Mouse (Mus musculus): ENCODE results near the gene Fbxw10. TPM values are rescaled to one million over a fixed set of nuclear protein-coding genes. Genes with fewer than 3 reads are reported as not detected.

Fbxw10 gene
- polyA plus RNA-seq, 1 experiment from 2014 or later: 0.43 TPM

DNA sequence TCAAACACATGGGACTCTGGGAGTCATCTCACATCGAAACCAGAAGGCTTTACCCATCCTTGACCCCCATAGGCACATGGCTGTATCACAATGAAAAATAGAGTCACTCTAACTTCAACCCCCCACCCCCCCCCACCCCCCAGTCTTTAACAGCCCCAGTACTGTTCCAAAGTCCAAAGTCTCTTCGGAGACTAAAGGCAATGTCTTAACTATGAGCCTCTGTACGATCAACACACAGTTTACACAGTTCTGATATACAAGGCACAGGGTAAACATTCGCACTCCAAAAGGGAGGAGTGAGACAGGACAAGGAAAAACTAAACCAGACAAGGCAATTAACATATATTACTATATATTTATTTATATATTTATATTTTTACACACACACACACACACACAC is 19.7 kb upstream of the Fbxw10 start:
- Histone ChIP-seq H3K9ac (ENCODE audit: low read depth, low read length) (no peak overlapping the region), H3K9me3 (ENCODE audit: control insufficient read depth, low read length) (no peaks in the 10 kb centered on the region), H3K4me1 (ENCODE audit: control insufficient read depth, insufficient read depth, low read length) (peaks cover 16% of the 10 kb centered on the region; the same call in 1 of the 2 replicates), H3K4me3 (ENCODE audit: low read length) (no peak overlapping the region), H3K27ac (ENCODE audit: low read length) (no peak overlapping the region), H3K36me3 (ENCODE audit: control insufficient read depth, insufficient read depth, low read length) (no peaks in the 10 kb centered on the region; the same call in 1 of the 2 replicates), H3K4me2 (ENCODE audit: low read depth, low read length) (no peak overlapping the region), H3K27me3 (replicated peaks; ENCODE audit: control insufficient read depth, insufficient read depth, low read length) (no peaks in the 10 kb centered on the region)
- ATAC-seq: peak; percentile 79
- WGBS: 60% methylated on average over 4 of the region's 4 CpGs

DNA sequence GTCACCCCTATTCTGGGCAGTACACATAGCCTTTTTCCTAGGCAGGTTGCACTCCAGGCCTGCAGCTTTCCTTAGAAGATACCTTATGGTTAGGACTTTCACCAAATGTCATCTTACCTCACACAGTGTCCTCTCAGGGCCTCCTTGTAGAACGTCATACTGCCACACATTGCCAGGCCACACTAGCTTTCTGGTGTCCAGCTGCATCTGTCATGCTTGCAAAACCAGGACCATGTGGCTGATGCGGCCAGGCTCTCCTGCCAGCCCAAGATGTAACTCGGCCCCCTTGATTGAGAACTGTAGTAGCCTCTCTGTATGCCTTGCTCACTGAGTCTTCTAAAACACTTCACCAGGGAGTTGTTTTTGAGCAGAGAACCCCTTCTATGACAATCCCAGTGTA is 19.0 kb upstream of the Fbxw10 start:
- H3K36me3 ChIP-seq (ENCODE audit: control insufficient read depth, insufficient read depth, low read length): no peaks in the 10 kb centered on the region; the same call in 1 of the 2 replicates
- H3K27me3 ChIP-seq (replicated peaks; ENCODE audit: control insufficient read depth, insufficient read depth, low read length): no peaks in the 10 kb centered on the region
- WGBS: 88% methylated on average over 3 of the region's 3 CpGs
- peaks cover 16% of the 10 kb centered on the region; the same call in 1 of the 2 replicates for H3K4me1 ChIP-seq (ENCODE audit: control insufficient read depth, insufficient read depth, low read length)
- no peak overlapping the region for H3K4me2 ChIP-seq (ENCODE audit: low read depth, low read length)
- H3K27ac ChIP-seq (ENCODE audit: low read length): no peak overlapping the region
- no peaks in the 10 kb centered on the region for H3K9me3 ChIP-seq (ENCODE audit: control insufficient read depth, low read length)
- H3K4me3 ChIP-seq (ENCODE audit: low read length): no peak overlapping the region
- no peak overlapping the region for H3K9ac ChIP-seq (ENCODE audit: low read depth, low read length)
- no peak for ATAC-seq

DNA sequence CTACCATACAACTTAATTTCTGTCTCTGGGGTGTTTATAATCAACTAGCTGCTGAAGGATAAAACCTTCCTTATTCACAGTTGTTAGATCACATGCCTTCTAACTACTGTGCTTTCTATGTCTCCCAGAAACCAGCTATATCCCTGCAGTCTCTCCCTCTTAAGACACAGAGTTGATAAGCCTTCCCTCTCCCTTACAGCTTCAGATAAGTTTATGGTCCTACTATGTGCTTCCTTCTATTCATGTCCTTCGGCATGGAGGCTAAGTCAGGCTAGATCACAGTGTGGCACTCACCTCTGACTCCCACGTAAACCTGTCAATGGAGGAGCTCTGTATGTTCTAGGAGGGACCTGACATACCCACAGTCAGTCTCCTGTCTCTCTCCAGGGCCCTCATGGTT is 16.5 kb upstream of the Fbxw10 start:
- Histone ChIP-seq H3K4me2 (ENCODE audit: low read depth, low read length) (no peak overlapping the region), H3K27ac (ENCODE audit: low read length) (no peak overlapping the region), H3K9me3 (ENCODE audit: control insufficient read depth, low read length) (no peaks in the 10 kb centered on the region), H3K36me3 (ENCODE audit: control insufficient read depth, insufficient read depth, low read length) (no peaks in the 10 kb centered on the region; the same call in 1 of the 2 replicates), H3K27me3 (replicated peaks; ENCODE audit: control insufficient read depth, insufficient read depth, low read length) (no peaks in the 10 kb centered on the region), H3K9ac (ENCODE audit: low read depth, low read length) (no peak overlapping the region), H3K4me3 (ENCODE audit: low read length) (no peak overlapping the region), H3K4me1 (ENCODE audit: control insufficient read depth, insufficient read depth, low read length) (peaks cover 10% of the 10 kb centered on the region; the same call in 1 of the 2 replicates)
- 85% methylated on average over 2 of the region's 2 CpGs for WGBS
- no peak for ATAC-seq

DNA sequence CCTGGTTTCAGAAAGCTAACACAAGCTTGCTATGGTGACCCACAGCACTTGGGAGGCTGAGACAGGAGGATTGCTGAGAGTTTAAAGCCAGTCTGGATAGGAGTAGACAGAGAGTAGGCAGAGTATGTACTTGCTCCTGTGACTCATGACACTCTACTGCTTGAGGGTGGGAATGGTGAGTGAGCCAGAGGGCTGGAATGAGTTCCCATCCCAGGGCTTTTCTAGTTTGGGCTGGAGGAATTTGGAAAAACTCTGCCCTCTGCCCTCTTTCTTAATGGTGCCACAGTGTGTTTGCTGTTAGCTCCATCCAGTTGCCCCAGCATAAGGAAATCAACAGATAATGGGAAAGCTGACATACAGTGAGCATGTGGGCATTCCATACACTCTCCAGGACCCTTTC is 15.0 kb upstream of the Fbxw10 start:
- no peak overlapping the region for H3K4me2 ChIP-seq (ENCODE audit: low read depth, low read length)
- no peak for ATAC-seq
- no peaks in the 10 kb centered on the region for H3K27me3 ChIP-seq (replicated peaks; ENCODE audit: control insufficient read depth, insufficient read depth, low read length)
- no peaks in the 10 kb centered on the region; the same call in 1 of the 2 replicates for H3K36me3 ChIP-seq (ENCODE audit: control insufficient read depth, insufficient read depth, low read length)
- no peak overlapping the region for H3K9ac ChIP-seq (ENCODE audit: low read depth, low read length)
- H3K4me3 ChIP-seq (ENCODE audit: low read length): no peak overlapping the region
- H3K9me3 ChIP-seq (ENCODE audit: control insufficient read depth, low read length): no peaks in the 10 kb centered on the region
- H3K27ac ChIP-seq (ENCODE audit: low read length): no peak overlapping the region
- H3K4me1 ChIP-seq (ENCODE audit: control insufficient read depth, insufficient read depth, low read length): 0 out of 2 replicates have a peak, but pooled peaks cover under 1% of the 10 kb centered on the region

DNA sequence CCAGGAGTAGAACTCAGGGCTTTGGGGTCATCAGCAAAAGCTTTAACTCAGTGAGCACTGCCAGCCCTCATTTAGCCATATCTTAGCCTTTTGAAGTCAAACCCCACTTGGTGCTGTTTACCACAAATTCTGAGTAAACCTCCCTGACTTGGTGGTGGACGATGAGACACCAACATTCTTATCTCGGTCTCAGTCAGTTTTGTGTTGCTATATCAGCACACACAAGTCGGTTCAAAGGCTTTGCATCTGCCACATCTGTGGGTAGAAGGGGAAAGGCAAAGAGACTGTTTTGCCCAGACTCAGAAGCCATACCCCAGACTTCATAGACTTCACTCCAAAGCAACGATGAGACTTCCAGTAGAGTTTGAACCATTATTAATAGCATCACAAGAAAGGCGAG is 2.3 kb upstream of the Fbxw10 start:
- no peak overlapping the region for H3K4me3 ChIP-seq (ENCODE audit: low read length)
- H3K9ac ChIP-seq (ENCODE audit: low read depth, low read length): no peak overlapping the region
- H3K4me2 ChIP-seq (ENCODE audit: low read depth, low read length): no peak overlapping the region
- H3K36me3 ChIP-seq (ENCODE audit: control insufficient read depth, insufficient read depth, low read length): peaks cover 8% of the 10 kb centered on the region; the same call in 1 of the 2 replicates
- 81% methylated on average over 5 of the region's 5 CpGs for WGBS
- H3K27ac ChIP-seq (ENCODE audit: low read length): no peak overlapping the region
- H3K4me1 ChIP-seq (ENCODE audit: control insufficient read depth, insufficient read depth, low read length): peaks cover 4% of the 10 kb centered on the region; the same call in 1 of the 2 replicates
- ATAC-seq: no peak
- H3K9me3 ChIP-seq (ENCODE audit: control insufficient read depth, low read length): no peaks in the 10 kb centered on the region
- H3K27me3 ChIP-seq (replicated peaks; ENCODE audit: control insufficient read depth, insufficient read depth, low read length): no peaks in the 10 kb centered on the region

DNA sequence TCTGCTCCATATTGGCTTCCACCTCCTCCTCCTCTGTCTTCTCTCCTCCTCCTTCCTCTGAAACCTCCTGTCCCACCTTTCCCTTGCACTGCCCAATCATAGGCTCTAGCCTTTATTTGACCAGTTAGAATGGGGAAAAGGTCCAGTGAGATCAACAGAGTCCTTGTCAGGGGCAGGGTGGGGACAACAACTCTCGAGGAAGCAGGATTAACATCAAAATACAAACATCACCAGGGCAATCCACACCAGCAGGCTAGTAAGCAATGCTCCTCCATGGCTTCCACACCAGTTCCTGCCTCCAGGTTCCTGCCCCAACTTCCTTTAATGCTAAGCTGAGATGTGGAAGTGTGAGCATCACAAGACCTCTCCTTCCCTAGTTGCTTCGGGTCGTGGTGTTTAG is 1.1 kb upstream of the Fbxw10 start:
- no peak overlapping the region for H3K4me3 ChIP-seq (ENCODE audit: low read length)
- H3K27me3 ChIP-seq (replicated peaks; ENCODE audit: control insufficient read depth, insufficient read depth, low read length): no peaks in the 10 kb centered on the region
- H3K9me3 ChIP-seq (ENCODE audit: control insufficient read depth, low read length): no peaks in the 10 kb centered on the region
- no peak for ATAC-seq
- peaks cover under 1% of the 10 kb centered on the region; the same call in 1 of the 2 replicates for H3K36me3 ChIP-seq (ENCODE audit: control insufficient read depth, insufficient read depth, low read length)
- H3K27ac ChIP-seq (ENCODE audit: low read length): no peak overlapping the region
- peaks cover 4% of the 10 kb centered on the region; the same call in 1 of the 2 replicates for H3K4me1 ChIP-seq (ENCODE audit: control insufficient read depth, insufficient read depth, low read length)
- H3K9ac ChIP-seq (ENCODE audit: low read depth, low read length): no peak overlapping the region
- H3K4me2 ChIP-seq (ENCODE audit: low read depth, low read length): no peak overlapping the region
- 71% methylated on average over 3 of the region's 3 CpGs for WGBS

DNA sequence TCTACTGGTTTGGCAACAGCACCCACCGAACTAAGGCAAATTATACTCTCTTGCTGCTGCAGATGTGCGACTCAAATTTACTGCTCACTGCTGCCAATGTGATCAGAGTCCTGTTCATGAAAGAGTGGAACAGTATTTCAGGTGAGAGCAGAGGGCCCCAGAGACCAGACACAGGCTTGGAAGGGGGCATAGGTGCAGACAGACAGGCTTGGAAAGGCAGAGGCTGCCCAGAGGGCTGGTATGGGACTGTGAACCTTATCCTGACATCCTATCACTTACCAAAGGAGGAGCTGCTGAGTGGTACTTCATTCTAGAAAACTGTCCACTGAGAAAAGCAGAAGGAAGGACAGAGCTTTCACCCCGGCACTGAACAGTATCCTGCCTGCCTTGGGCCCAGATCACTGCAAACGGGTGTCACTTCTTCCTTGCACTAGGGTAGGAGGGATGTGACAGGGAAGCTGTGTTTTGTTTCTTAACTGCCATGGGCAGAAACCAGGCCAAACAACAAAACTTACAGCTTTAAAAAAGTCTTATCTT is 854 bp downstream of the Fbxw10 start:
- Histone ChIP-seq H3K4me3 (ENCODE audit: low read length) (no peak overlapping the region), H3K36me3 (ENCODE audit: control insufficient read depth, insufficient read depth, low read length) (no peaks in the 10 kb centered on the region), H3K27ac (ENCODE audit: low read length) (0 out of 2 replicates have a peak overlapping the region, but pooled peaks have one; percentile 16), H3K9ac (ENCODE audit: low read depth, low read length) (no peak overlapping the region), H3K4me1 (ENCODE audit: control insufficient read depth, insufficient read depth, low read length) (peaks cover 4% of the 10 kb centered on the region; the same call in 1 of the 2 replicates), H3K27me3 (replicated peaks; ENCODE audit: control insufficient read depth, insufficient read depth, low read length) (no peaks in the 10 kb centered on the region), H3K9me3 (ENCODE audit: control insufficient read depth, low read length) (no peaks in the 10 kb centered on the region), H3K4me2 (ENCODE audit: low read depth, low read length) (no peak overlapping the region)
- 52% methylated on average over 4 of the region's 4 CpGs for WGBS
- no peak for ATAC-seq

DNA sequence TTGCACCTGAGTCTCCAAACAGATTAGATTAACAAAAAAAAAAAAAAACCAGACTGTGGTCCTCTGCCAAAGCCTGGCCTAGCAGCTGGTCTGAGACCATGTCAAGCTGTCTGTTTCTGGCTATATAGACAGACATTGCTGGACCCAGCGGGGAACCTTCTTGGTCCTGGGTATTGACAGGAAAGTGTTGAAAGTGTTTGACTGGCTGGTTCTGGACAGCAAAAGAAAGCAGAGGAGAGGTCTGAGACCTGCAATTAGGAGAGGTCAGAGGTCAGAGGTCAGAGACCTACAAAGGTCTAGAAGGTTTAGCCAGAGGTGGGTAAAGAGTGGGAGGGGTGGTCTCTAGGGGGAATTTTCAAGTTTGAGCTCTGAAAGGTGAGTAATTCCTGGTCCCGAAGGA is 1.4 kb downstream of the Fbxw10 start:
- no peaks in the 10 kb centered on the region for H3K27me3 ChIP-seq (replicated peaks; ENCODE audit: control insufficient read depth, insufficient read depth, low read length)
- H3K9me3 ChIP-seq (ENCODE audit: control insufficient read depth, low read length): no peaks in the 10 kb centered on the region
- H3K36me3 ChIP-seq (ENCODE audit: control insufficient read depth, insufficient read depth, low read length): no peaks in the 10 kb centered on the region
- H3K4me1 ChIP-seq (ENCODE audit: control insufficient read depth, insufficient read depth, low read length): peaks cover 4% of the 10 kb centered on the region; the same call in 1 of the 2 replicates
- ATAC-seq: no peak
- 58% methylated on average over 2 of the region's 2 CpGs for WGBS
- no peak overlapping the region for H3K27ac ChIP-seq (ENCODE audit: low read length)
- no peak overlapping the region for H3K4me3 ChIP-seq (ENCODE audit: low read length)
- no peak overlapping the region for H3K4me2 ChIP-seq (ENCODE audit: low read depth, low read length)
- no peak overlapping the region for H3K9ac ChIP-seq (ENCODE audit: low read depth, low read length)

DNA sequence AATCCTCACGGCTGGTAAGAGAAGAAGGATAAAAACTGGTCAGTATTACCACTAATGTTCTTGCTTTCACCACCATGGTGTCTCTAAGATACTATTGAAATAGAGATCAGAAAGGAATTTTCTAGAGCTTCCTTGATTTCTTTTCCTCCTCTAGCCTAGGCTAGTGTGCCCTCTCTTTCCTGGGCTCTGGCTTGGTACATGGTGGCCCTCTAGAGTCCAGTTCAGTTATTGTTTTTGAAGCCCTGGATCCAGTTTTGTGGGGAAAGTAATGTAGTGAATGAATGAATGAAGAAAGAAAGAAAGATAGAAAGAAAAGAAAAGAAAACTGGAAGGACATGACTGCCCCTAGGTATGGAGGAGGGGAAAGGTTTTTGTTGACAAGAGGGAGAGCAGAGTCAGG is 4.3 kb downstream of the Fbxw10 start:
- H3K36me3 ChIP-seq (ENCODE audit: control insufficient read depth, insufficient read depth, low read length): no peaks in the 10 kb centered on the region
- WGBS: 83% methylated on average over 1 of the region's 1 CpGs
- no peaks in the 10 kb centered on the region for H3K9me3 ChIP-seq (ENCODE audit: control insufficient read depth, low read length)
- no peak overlapping the region for H3K4me2 ChIP-seq (ENCODE audit: low read depth, low read length)
- peaks cover 4% of the 10 kb centered on the region; the same call in 1 of the 2 replicates for H3K4me1 ChIP-seq (ENCODE audit: control insufficient read depth, insufficient read depth, low read length)
- H3K9ac ChIP-seq (ENCODE audit: low read depth, low read length): no peak overlapping the region
- H3K27ac ChIP-seq (ENCODE audit: low read length): no peak overlapping the region
- ATAC-seq: no peak
- no peak overlapping the region for H3K4me3 ChIP-seq (ENCODE audit: low read length)
- H3K27me3 ChIP-seq (replicated peaks; ENCODE audit: control insufficient read depth, insufficient read depth, low read length): no peaks in the 10 kb centered on the region

DNA sequence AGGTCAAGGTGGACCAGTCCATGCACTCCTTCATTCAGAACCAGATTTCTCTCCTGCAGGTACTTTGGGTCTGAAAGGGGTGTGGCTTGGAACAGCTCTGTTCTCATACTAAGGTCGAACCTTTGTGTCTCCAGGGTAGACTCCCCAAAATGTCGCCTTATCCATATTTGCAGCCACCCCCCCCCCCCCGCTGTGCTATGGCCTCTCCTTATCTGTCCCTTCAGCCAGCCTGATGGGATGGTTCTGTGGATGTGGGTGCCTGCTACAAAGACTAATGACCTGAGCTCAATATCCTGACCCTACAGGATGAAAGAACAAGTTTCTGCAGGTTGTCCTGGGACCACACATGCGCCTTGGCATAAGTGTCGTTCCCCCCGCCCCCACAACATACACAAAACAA is 6.5 kb downstream of the Fbxw10 start:
- no peaks in the 10 kb centered on the region for H3K27me3 ChIP-seq (replicated peaks; ENCODE audit: control insufficient read depth, insufficient read depth, low read length)
- WGBS: 86% methylated on average over 6 of the region's 6 CpGs
- H3K36me3 ChIP-seq (ENCODE audit: control insufficient read depth, insufficient read depth, low read length): no peaks in the 10 kb centered on the region
- H3K9ac ChIP-seq (ENCODE audit: low read depth, low read length): no peak overlapping the region
- no peaks in the 10 kb centered on the region for H3K4me1 ChIP-seq (ENCODE audit: control insufficient read depth, insufficient read depth, low read length)
- H3K4me3 ChIP-seq (ENCODE audit: low read length): no peak overlapping the region
- ATAC-seq: no peak
- no peak overlapping the region for H3K4me2 ChIP-seq (ENCODE audit: low read depth, low read length)
- no peaks in the 10 kb centered on the region for H3K9me3 ChIP-seq (ENCODE audit: control insufficient read depth, low read length)
- no peak overlapping the region for H3K27ac ChIP-seq (ENCODE audit: low read length)
